Mouse (Mus musculus): ENCODE measurements around the gene Gm11084. TPM values are rescaled to one million over a fixed set of nuclear protein-coding genes. Genes with fewer than 3 reads are reported as not detected.
"Not testable (repeated sequence)": the region's sequence is repeated elsewhere in the genome, so short reads cannot be mapped to it uniquely, and the experiment has no call there.

The Gm11084 gene
- total RNA-seq (2022): not detected

GRCm38 (mm10) chr2:72986616-72987015 lies at the start of gene Gm11084:
Gm11084 (minus strand) TSS chr2:72986716.
- no peak for DNase-seq (ENCODE audit: low spot score in 2 of 2)

DNA sequence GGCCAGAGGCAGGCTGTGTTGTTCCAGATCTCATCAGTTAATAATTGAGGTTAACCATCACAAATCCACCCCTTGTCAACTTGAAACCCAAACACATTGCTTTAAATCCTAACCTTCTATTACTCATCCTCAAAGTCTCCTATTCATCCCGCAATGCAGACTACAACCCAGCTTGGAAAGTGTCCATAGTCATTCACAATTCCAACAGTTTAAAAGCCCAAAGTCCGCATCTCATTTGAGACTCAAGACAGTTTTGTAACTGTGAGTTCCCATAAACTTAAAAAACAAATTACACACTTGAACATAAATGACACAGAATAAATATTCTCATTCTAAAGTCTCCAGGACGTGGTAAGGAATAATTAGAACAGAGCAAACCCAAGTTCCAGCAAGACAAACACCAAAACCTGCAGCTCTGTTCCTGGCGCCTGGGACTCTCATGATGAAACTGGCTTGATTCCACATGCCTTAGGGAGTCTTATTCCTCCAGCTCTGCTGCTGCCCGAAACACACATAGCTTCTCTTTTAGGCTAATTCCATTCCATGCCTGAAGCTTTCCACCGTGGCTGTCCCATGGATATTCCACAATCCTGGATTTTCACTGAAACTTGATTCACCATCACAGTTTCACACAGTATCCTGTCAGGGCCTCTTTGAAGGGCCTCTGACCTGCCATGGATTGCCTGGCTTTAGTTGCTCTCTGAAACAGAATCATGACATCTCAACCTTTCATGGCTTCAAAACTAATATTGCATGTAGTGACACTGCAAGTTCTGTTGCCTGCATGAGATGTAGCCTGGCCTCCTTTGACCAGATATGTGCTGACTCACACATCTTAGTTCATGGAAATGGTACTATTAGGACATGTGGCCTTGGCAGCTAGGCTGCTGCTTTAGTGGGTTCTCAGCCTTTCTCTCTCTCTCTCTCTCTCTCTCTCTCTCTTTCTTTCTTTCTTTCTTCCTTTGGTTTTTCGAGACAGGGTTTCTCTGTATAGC lies 44.8 kb upstream of the Gm11084 start:
- DNase-seq (ENCODE audit: low spot score in 2 of 2): no peak

DNA sequence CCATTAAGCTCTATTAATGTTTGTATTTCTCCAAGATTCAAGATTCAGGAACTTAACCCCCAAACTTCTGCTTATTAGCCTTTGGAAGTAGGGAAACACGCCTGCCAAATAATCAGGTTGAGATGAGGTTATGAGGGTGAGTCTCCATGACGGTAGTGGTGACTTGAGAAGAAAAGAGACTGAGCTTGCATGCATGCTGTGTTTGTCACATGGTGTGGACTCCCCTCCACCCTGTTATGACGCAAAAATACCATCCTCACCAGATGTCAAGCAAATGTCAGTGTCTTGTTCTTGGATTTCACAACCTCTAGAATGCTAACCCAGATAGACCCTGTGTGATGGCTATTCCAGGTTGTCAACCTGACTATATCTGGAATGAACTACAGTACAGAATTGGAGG lies 43.3 kb upstream of the Gm11084 start:
- no peak for DNase-seq (ENCODE audit: low spot score in 2 of 2)

DNA sequence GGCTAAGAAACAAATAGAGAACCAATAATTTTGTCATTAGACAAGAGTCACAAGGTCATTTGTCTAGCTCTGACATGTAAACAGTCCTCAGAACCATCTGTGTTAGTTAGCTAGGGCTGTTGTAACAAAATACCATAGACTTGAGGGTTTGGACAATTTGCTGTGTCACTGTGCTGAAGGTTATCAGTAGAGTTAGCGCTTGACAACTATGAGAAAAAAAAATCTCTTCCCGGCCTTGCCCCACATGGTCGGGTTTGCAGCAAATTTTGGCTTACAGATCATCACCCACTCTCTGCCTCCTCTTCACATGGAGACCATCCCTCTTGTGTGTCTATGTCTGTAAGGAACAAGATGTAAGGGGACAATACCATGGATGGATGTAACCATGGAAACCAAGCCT lies 41.5 kb upstream of the Gm11084 start:
- no peak for DNase-seq (ENCODE audit: low spot score in 2 of 2)

DNA sequence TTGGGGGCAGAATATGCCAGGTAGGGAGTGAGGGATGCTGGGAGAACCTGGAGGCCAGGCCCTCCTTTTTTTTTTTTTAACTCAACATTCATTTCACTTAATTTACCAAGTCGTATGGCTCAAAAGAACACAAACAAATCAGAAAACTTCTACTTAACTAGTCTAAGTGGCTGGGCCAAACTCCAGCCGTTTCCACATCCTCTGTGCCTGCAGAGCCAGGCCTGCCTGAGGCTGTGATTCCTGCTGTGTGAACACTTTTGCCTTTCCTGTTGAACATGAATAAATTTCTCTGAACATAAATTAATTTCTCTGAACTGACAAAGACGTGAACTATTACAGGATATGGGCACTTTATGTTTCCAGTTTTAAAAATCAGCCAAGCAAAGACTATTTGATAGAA lies 40.6 kb upstream of the Gm11084 start:
- no peak for DNase-seq (ENCODE audit: low spot score in 2 of 2)

GRCm38 (mm10) chr2:73023803-73024202 lies 37.3 kb upstream of the Gm11084 start:
- no peak for DNase-seq (ENCODE audit: low spot score in 2 of 2)

DNA sequence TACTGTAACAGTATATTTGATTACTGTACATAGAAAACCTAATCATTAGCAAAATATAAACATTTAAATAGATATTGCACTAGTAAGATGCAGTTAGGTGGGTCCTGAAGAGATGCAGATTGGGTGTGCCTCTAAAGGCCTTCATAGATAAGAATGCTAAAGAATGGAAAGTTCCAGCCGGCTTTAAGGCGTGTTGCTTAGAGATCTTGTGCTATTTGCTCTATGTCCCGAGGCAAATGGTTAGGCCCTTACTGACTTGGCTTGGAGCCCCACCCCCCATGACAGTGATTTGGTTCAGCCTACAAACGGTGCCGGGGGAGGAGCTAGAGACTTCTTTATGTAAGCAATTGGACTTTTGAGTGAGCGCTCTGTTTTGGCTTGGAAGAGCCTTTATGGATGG lies 34.5 kb upstream of the Gm11084 start:
- DNase-seq (ENCODE audit: low spot score in 2 of 2): no peak

- peak; percentile 77 to 87 for DNase-seq (ENCODE audit: low spot score in 2 of 2)
Measured at GRCm38 (mm10) chr2:73019371-73020146, 33.0 kb upstream of the Gm11084 start.

- not testable (repeated sequence) for DNase-seq (ENCODE audit: low spot score in 2 of 2)
Measured at GRCm38 (mm10) chr2:73014063-73014462, 27.5 kb upstream of the Gm11084 start.

- no peak for DNase-seq (ENCODE audit: low spot score in 2 of 2)
Measured at GRCm38 (mm10) chr2:73012636-73013035, 26.1 kb upstream of the Gm11084 start.

GRCm38 (mm10) chr2:73007472-73007871 lies 21.0 kb upstream of the Gm11084 start:
- DNase-seq (ENCODE audit: low spot score in 2 of 2): no peak

GRCm38 (mm10) chr2:73005611-73006515 lies 19.3 kb upstream of the Gm11084 start:
- no peak for DNase-seq (ENCODE audit: low spot score in 2 of 2)

DNA sequence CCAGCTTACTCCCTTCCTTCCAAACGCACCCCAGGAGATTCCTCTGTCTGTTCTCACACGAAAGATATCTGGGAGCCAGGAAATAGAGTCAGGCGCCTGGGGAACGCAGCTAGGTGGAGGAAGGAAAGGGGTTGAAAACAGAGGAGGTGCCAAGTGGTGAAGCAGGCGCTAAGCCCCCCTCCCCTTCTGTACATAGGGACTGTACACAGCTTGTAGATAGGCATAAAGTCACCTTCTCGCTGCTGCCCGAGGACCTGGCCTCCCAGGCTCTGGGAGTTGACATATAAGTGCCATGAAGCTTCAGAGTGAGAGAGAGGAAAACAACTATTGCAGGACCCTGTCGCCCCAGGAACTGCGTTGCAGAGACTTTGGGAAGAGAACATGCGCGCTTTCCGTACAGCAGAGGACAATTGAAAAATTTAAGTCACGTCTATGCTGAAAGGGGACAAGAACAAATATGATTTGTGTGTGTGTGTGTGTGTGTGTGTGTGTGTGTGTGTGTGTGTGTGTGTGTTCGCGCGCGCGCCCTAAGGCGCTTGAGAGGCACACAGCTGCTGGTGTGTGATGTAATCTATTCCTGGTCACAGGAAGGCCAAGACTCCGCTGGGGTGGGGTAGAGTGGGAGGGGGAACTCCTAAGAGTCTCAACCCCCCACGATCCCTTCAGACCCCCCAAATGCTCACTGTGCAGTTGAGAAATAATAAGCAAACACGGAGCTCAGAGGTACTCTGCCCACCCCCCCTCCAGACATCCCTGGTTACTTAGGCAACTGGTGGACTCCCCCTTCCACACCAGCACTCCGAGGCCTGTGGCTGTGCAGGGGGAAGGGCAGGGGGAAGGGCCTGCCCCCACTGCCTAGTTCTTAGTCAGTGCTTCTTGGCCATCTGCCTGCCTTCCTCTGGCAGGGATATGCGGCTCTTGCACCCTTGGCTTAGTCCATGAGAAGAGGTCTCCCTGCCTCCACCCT lies 17.5 kb upstream of the Gm11084 start:
- peak; percentile 26 to 38 for DNase-seq (ENCODE audit: low spot score in 2 of 2)

DNA sequence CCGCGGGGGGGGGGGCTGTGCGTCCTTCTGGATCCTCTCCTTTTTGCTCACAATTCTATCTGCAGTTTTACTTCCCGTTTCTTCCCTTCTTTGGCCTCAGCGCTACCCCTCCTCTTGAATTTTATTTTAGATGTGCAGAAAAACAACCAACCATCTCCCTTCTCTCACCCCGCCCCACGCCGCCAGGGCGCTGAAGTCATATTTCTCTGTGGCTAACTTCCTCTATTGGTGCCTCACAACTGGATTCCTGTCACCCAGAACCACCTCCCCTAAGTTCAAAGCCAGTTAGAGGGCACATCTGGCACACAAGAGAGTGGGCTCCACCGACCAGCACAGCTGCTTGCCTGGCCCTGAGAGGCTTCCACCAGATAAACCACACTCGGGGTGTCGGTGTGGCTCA lies 16.5 kb upstream of the Gm11084 start:
- DNase-seq (ENCODE audit: low spot score in 2 of 2): no peak

DNA sequence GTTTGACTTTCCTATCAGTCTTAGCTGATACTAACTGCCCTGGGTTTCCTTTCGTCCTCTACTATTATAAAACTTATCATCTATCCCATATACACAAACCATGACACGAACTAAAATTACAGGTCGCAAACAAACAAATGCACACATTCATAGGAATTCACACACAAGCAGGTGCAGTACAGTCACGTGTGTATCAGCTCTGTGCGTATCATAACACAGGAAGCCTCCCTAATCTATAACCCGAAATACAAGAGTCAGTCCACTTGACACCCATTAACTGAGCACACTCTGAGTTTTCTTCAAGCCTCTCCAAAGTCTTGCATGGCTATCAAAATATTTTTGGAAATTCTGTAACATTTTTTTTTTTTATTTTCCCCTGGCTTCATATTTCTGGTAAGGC lies 15.9 kb upstream of the Gm11084 start:
- DNase-seq (ENCODE audit: low spot score in 2 of 2): no peak

DNA sequence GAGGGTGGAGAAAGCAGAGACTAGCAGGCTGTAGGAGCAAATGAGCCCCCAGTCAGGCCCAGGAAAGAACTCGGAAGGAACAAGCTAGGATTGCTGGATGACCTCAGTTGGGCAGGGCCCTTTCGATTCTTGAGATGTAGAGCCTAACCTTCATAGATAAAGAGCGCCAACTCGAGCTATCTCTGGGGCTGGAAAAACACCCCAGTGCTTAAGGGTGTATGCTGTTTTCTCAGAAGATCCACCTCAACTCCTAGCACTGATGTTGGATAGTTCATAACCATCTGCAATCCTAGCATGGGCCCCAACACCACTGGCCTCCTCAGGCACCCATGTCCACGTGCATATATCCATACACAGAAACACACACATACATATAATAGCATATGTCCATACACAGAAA lies 15.5 kb upstream of the Gm11084 start:
- no peak for DNase-seq (ENCODE audit: low spot score in 2 of 2)

- no peak for DNase-seq (ENCODE audit: low spot score in 2 of 2)
Measured at GRCm38 (mm10) chr2:73000194-73000593, 13.7 kb upstream of the Gm11084 start.

GRCm38 (mm10) chr2:72997586-72997985 lies 11.1 kb upstream of the Gm11084 start:
- no peak for DNase-seq (ENCODE audit: low spot score in 2 of 2)

GRCm38 (mm10) chr2:72996808-72997378 lies 10.4 kb upstream of the Gm11084 start:
- no peak for DNase-seq (ENCODE audit: low spot score in 2 of 2)

Measured in layer of hippocampus, adult 8-10 months (tissue).